Mouse (Mus musculus) MEL (cell line): ENCODE measurements around the gene Gm498.

Experiments
- CTCF ChIP-seq, 3 experiments: IDR thresholded peaks in 2 of 3; conservative IDR thresholded peaks in 1 of 3; 2 replicates each; pipeline ENCODE4 v1.5.1; 2011 to 2012; ENCODE audit warnings: low read length in 3 of 3, low read depth in 2 of 3, mild to moderate bottlenecking in 2 of 3, improper control_type of control experiment in 1 of 3, inconsistent platforms in 1 of 3, mixed read lengths in 1 of 3, moderate library complexity in 1 of 3; ENCODE audit not compliant: control insufficient read depth in 1 of 3, insufficient read depth in 1 of 3, poor library complexity in 1 of 3, severe bottlenecking in 1 of 3
- EP300 ChIP-seq, 2 experiments: IDR thresholded peaks; 2 replicates each; pipeline ENCODE4 v1.6.1; 2011; ENCODE audit warnings: improper control_type of control experiment in 2 of 2, low read length in 2 of 2, low read depth in 1 of 2, mild to moderate bottlenecking in 1 of 2
- GATA1 ChIP-seq: IDR thresholded peaks from 2 replicates; pipeline ENCODE4 v1.6.1; 2011; ENCODE audit warnings: low read depth, low read length, improper control_type of control experiment
- MAX ChIP-seq: IDR thresholded peaks from 2 replicates; pipeline ENCODE4 v1.6.1; 2011; ENCODE audit warnings: low read length, improper control_type of control experiment
- NRF1 ChIP-seq: IDR thresholded peaks from 2 replicates; pipeline ENCODE4 v1.6.1; 2014; ENCODE audit warnings: low read depth, mild to moderate bottlenecking, inconsistent platforms, low read length, improper control_type of control experiment, moderate library complexity; ENCODE audit not compliant: poor library complexity, insufficient read depth, severe bottlenecking
- POLR2A ChIP-seq, 2 experiments: IDR thresholded peaks; 2 replicates each; pipeline ENCODE4 v1.6.1; 2011 to 2012; ENCODE audit warnings: low read length in 2 of 2, mild to moderate bottlenecking in 2 of 2, control low read depth in 1 of 2, improper control_type of control experiment in 1 of 2, low read depth in 1 of 2, moderate library complexity in 1 of 2; ENCODE audit not compliant: control insufficient read depth in 1 of 2, insufficient read depth in 1 of 2, poor library complexity in 1 of 2
- POLR2AphosphoS2 ChIP-seq: IDR thresholded peaks from 2 replicates; pipeline ENCODE4 v1.6.1; 2011; ENCODE audit warnings: low read length, improper control_type of control experiment
- TAL1 ChIP-seq: IDR thresholded peaks from 2 replicates; pipeline ENCODE4 v1.6.1; 2012; ENCODE audit warnings: mild to moderate bottlenecking, inconsistent platforms, low read length, moderate library complexity, mixed read lengths
- TBP ChIP-seq: IDR thresholded peaks from 2 replicates; pipeline ENCODE4 v1.8.0; 2011; ENCODE audit warnings: low read depth, low read length, improper control_type of control experiment
- TCF12 ChIP-seq: IDR thresholded peaks from 2 replicates; pipeline ENCODE4 v1.6.1; 2014; ENCODE audit warnings: low read depth, mild to moderate bottlenecking, inconsistent platforms, low read length, improper control_type of control experiment, moderate library complexity
- USF2 ChIP-seq, 2 experiments: IDR thresholded peaks; 2 replicates each; pipeline ENCODE4 v1.6.1; 2011 to 2012; ENCODE audit warnings: improper control_type of control experiment in 2 of 2, low read length in 2 of 2, borderline replicate concordance in 1 of 2, inconsistent platforms in 1 of 2, low read depth in 1 of 2, mild to moderate bottlenecking in 1 of 2; ENCODE audit not compliant: insufficient read depth in 1 of 2
- ZMIZ1 ChIP-seq: IDR thresholded peaks from 2 replicates; pipeline ENCODE4 v1.6.1; 2012; ENCODE audit warnings: low read depth, mild to moderate bottlenecking, inconsistent platforms, low read length, improper control_type of control experiment, moderate library complexity

- TF ChIP-seq TCF12 (no peak), USF2 (IDR thresholded peaks at IDR 0.05; ENCODE audit: borderline replicate concordance in 1 of 2, insufficient read depth in 1 of 2, low read depth in 1 of 2, low read length in 2 of 2) (no peak), POLR2A (IDR thresholded peaks at IDR 0.05; ENCODE audit: control insufficient read depth in 1 of 2, insufficient read depth in 1 of 2, low read depth in 1 of 2, low read length in 2 of 2, poor library complexity in 1 of 2) (no peak), CTCF (IDR thresholded peaks at IDR 0.05 in 2 of 3, conservative IDR thresholded peaks at IDR 0.05 in 1 of 3; ENCODE audit: control insufficient read depth in 1 of 3, insufficient read depth in 1 of 3, low read depth in 2 of 3, low read length in 3 of 3, poor library complexity in 1 of 3, severe bottlenecking in 1 of 3) (no peak), NRF1 (no peak), TBP (no peak), ZMIZ1 (no peak), TAL1 (no peak), POLR2AphosphoS2 (no peak), GATA1 (no peak), MAX (no peak), EP300 (IDR thresholded peaks at IDR 0.05; ENCODE audit: low read depth in 1 of 2, low read length in 2 of 2) (no peak)
Observed at GRCm38 (mm10) chr7:143826985-143827384, 39.7 kb upstream of the Gm498 start.
